Mouse (Mus musculus) urinary bladder, postnatal 25 days (tissue): ENCODE measurements around the gene Igflr1.

Experiments used
- DNase-seq: peaks from one replicate; pipeline ENCODE4 v3.0.0; 2022; ENCODE audit warnings: low spot score

The Igflr1 gene

GRCm38 (mm10) chr7:30553810-30554584 is 11.2 kb upstream of the Igflr1 start:
- no peak for DNase-seq

- DNase-seq: no peak
Measured at GRCm38 (mm10) chr7:30556894-30557536, 8.2 kb upstream of the Igflr1 start.

- DNase-seq: no peak
Measured at GRCm38 (mm10) chr7:30557901-30558514, 7.2 kb upstream of the Igflr1 start.

DNA sequence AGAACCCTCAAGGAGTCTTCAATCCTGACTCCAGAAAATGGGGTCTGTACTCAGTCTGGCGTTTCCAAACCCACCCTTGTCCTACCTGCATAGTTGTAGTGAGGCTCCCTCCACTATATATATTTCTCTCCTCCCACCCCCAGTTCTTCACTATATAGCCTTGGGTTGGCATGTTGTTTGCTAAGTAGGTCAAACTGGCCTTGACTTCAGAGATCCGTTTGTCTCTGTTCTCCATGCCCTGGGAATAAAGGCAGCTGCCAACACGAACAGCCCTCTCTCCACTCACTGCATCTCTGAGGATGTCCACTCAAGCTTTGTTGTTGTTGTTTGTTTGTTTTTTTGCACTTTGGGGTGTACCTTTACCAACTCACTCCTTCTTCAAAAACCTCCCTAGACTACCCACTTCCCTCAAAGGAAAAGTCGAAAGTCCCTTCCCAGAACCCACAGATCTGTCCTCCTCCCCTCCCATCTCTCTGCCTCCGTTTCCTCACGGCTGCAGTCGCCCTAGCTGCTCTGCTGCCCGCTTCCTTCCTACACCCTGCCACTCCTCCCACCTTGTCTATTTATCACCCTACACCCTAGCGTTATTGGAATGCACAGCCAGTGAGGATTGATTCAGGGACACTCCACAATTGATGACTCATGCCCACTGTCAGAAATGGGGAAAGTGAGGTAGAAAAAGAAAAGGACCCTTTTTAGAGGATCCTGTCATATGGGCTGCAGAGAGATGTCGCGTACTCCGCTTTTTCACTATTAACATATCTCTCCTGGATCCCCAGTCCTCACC is 6.4 kb upstream of the Igflr1 start:
- DNase-seq: no peak

DNA sequence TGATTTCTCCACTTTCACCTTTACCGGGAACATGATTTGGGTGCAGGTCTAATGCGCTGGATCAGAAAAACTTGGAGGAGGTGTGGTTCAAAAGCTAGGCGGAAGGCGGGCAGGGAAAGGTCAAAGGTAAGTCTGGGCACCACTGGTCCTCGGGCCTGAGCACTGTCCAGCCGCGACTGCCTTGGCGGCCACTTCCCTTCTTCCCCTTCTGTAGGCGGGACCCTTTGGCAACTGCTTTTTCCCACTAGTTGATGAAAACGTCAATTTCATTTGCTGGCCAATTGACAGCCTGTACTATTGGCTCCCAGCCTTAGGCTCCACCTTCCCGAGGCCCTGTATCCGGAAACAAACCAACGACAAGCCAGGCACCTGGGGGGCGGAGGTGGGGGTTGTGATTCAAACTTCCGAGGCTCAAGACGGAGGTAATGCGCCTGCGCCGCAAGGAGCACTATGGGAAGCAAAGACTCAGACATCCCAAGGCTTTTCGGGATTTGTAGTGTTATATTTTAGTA is 5.7 kb upstream of the Igflr1 start, which contains the start of gene Lin37:
Gene Lin37, minus strand, starts transcription at position 396 of the 512 bp plus-strand sequence.
- DNase-seq: peak; percentile 82

GRCm38 (mm10) chr7:30560296-30560695 is 4.9 kb upstream of the Igflr1 start:
- no peak for DNase-seq

- DNase-seq: peak; percentile 26
Measured at GRCm38 (mm10) chr7:30562526-30563116, 2.6 kb upstream of the Igflr1 start.

DNA sequence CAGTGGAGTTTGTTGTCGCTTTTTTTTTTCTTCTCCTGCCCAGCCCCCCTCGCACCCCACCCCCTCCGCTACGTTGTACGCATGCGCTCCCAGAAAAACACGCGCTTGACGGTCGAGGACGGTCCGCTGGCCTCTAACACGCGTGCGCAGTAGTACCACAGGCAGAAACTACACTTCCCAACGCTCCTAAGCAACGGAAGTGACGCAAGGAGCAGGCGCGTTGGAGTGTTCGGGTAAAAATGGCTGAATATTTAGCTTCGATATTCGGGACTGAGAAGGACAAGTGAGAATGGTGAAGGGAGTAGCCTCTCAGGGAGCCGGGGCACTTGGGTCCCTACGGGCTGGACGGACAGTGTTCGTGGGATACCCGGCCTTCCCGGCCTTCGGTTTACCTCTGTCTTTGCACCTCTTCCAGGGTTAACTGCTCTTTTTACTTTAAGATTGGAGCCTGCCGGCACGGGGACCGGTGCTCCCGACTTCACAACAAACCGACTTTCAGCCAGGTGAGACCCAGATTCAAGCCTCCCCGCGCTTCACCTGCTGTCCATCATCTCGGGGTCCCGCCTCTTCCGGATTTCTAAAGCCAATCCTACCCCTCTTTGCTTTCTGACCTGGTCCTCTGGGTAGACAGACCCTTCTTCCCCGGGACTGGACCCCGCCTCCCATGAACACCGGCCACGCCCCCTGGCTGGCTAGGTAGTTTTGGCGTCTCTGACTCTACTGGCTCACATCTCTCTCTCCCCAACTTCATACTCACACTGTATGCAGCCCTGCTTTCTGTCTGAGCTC is 1.9 kb upstream of the Igflr1 start, which contains the start of the genes U2af1l4, Gm49396 and Psenen:
Gene U2af1l4, plus strand, starts transcription at position 185 of the 789 bp plus-strand sequence.
Gene Gm49396, plus strand, starts transcription at position 228 of the 789 bp plus-strand sequence.
Gene Psenen, minus strand, starts transcription at position 511 of the 789 bp plus-strand sequence.
- DNase-seq: peak; percentile 92

DNA sequence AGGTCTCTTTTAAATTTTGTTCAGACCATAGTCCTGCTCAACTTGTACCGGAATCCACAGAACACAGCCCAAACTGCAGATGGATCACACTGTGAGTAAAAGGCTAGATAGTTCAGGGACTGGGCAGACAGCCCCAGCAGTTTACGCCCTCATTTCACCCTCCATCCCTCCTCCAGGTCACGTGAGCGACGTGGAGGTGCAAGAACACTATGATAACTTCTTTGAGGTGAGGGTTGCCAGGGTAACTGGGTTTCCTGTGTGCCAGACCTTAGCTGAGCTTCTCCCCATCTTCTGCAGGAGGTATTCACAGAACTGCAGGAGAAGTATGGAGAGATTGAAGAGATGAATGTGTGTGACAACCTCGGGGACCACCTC is 1.3 kb upstream of the Igflr1 start:
- DNase-seq: no peak

- no peak for DNase-seq
Measured at GRCm38 (mm10) chr7:30566033-30566432, 806 bp downstream of the Igflr1 start.

DNA sequence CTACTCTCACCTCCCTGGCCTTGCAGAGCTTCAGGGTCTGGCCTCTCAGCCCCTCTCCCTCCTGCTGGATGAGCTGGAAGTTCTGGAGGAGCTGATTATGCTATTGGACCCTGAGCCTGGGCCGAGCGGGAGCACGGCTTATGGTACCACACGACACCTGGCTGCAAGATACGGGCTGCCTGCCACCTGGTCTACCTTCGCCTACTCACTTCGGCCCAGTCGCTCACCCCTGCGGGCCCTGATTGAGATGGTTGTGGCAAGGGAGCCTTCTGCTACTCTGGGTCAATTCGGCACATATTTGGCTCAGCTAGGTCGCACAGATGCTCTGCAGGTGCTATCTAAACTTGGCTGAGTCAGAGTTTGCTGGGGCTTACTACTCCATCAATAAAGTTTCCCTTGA is 2.3 kb downstream of the Igflr1 start:
- no peak for DNase-seq

- no peak for DNase-seq
Measured at GRCm38 (mm10) chr7:30572389-30572788, 7.2 kb downstream of the Igflr1 start.

- DNase-seq: no peak
Measured at GRCm38 (mm10) chr7:30572969-30573368, 7.7 kb downstream of the Igflr1 start.

- no peak for DNase-seq
Measured at GRCm38 (mm10) chr7:30579950-30580349, 14.7 kb downstream of the Igflr1 start.

- no peak for DNase-seq
Measured at GRCm38 (mm10) chr7:30581547-30581946, 16.3 kb downstream of the Igflr1 start.

DNA sequence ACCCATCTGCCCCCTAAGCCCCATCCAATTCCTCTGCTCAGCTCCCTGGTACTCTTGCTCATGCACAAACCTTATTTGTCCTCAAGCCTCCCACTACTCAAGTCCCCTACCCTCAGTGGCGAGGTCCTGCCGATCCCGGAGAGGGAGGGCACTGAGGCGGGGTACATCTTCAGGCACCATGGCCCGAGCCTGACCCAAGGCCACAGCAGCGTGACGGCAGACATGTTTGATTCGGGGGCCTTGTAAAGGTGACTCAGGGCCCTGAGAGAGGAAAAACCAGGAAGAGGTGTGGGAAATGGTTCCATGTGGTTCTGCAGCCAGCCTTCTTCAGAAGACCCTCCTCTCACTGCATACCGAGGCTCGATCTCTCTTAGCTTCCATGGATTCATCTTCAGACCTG is 19.1 kb downstream of the Igflr1 start:
- DNase-seq: no peak

- DNase-seq: no peak
Measured at GRCm38 (mm10) chr7:30585170-30585569, 19.9 kb downstream of the Igflr1 start.

- DNase-seq: no peak
Measured at GRCm38 (mm10) chr7:30586455-30587020, 21.3 kb downstream of the Igflr1 start.

DNA sequence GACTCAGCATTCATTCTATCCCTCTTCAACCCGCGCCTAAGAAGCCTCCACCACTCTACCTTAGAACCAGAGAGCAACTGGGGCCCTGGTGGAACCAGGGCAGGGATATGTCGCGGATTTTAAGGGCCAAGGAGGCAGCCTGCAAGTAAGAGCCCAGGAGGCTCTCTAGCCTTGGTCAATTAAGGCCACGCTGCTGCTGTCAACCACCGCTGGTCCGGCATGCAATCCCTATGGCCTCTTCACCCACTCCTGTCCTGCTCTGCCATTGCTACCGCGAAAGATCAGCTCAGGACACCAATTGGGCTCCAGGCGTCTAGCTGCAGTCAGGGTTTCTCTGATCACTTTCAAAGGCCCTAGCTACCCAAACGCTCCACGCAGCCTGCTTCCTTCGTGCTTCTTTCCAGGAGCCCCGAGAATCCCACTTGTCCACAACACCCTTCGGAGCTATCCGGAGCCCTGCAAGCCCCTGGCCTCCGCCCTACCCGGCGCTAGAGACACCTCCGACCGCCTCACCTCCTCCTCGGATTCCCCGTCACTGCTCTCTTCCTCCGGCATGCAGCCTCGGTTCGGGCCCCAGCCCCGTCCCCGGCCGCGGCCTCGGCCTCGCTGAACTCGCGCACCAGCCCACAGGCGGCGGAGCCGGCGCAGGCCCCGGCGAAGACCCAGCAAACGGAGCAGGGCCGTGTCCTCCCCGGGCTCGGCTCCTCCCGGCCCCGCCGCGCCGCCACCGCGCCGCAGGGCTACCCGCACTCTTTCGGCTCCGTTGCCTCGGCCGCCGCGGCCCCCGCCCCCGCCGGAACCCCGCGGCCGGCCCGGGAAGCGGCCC is 22.8 kb downstream of the Igflr1 start:
- DNase-seq: no peak
